Comparison of ENCODE assay signal across 22 mouse cellular contexts in genomic region chr5:64527962-64528361, GRCm38 (mm10).
DNase-seq lines count a peak whose midpoint lies in the region; ATAC-seq lines count a peak whose summit lies in the region.
"Had no signal": no experiment of that assay in that cellular context is flagged by ENCODE, and none has a peak within 500 bp of the region (broad histone marks: within the 10 kb centered on the region; RNA-seq: fewer than 3 reads in every experiment).

No protein-coding gene starts in this region.

- DNase-seq in embryonic facial prominence, embryonic 14.5 days (ENCODE audit: low spot score): peak; percentile 45
- DNase-seq in embryonic facial prominence, embryonic 10.5 days (ENCODE audit: low spot score): no peak
- DNase-seq in layer of hippocampus, adult 11-12 months (ENCODE audit: low spot score): peak; percentile 34
- no peak for DNase-seq in layer of hippocampus, postnatal 10 days (ENCODE audit: low spot score in 2 of 2)
- DNase-seq in brain, adult 2 months (ENCODE audit: low read depth, low spot score): peak; percentile 43
- no peak for DNase-seq in urinary bladder, postnatal 10 days (ENCODE audit: low spot score)
- no peak for DNase-seq in liver, embryonic 11.5 days (ENCODE audit: low spot score)
- DNase-seq: adrenal gland, adult 8-10 months; cerebellum, adult 11 months; cerebellum, adult 8-10 months; cerebellum, postnatal 14 days; embryo, embryonic 11 days; gastrocnemius, postnatal 36 days; heart, adult 18-20 months; heart, postnatal 14 days; kidney, adult 11 months had no signal

- no peak overlapping the region for H3K4me2 ChIP-seq in embryonic facial prominence, embryonic 14.5 days (ENCODE audit: low read depth, low read length)
- H3K4me2 ChIP-seq in liver, embryonic 11.5 days: no peak overlapping the region
- H3K4me2 ChIP-seq: embryonic facial prominence, embryonic 12.5 days; forebrain, embryonic 15.5 days; heart, embryonic 11.5 days; heart, embryonic 15.5 days; hindbrain, embryonic 13.5 days had no signal

- no peak overlapping the region for H3K4me3 ChIP-seq in embryonic facial prominence, embryonic 14.5 days (ENCODE audit: low read depth, low read length)
- H3K4me3 ChIP-seq in embryonic facial prominence, embryonic 10.5 days: no peak overlapping the region
- no peak overlapping the region for H3K4me3 ChIP-seq in liver, embryonic 11.5 days (ENCODE audit: low read depth, low read length)
- H3K4me3 ChIP-seq: embryonic facial prominence, embryonic 12.5 days; forebrain, embryonic 15.5 days; heart, embryonic 15.5 days; hindbrain, embryonic 13.5 days had no signal

- H3K4me1 ChIP-seq in embryonic facial prominence, embryonic 14.5 days (ENCODE audit: control insufficient read depth, insufficient read depth, low read length): no peaks in the 10 kb centered on the region
- no peaks in the 10 kb centered on the region for H3K4me1 ChIP-seq in embryonic facial prominence, embryonic 10.5 days
- H3K4me1 ChIP-seq in liver, embryonic 11.5 days (replicated peaks; ENCODE audit: control insufficient read depth, insufficient read depth, low read length): no peaks in the 10 kb centered on the region
- H3K4me1 ChIP-seq: embryonic facial prominence, embryonic 12.5 days; forebrain, embryonic 15.5 days; heart, embryonic 15.5 days; hindbrain, embryonic 13.5 days had no signal

- no peaks in the 10 kb centered on the region for H3K27me3 ChIP-seq in embryonic facial prominence, embryonic 14.5 days (replicated peaks; ENCODE audit: control insufficient read depth, insufficient read depth, low read length)
- no peaks in the 10 kb centered on the region for H3K27me3 ChIP-seq in embryonic facial prominence, embryonic 10.5 days (replicated peaks; ENCODE audit: low read depth, poor library complexity, severe bottlenecking)
- H3K27me3 ChIP-seq in liver, embryonic 11.5 days (replicated peaks; ENCODE audit: control insufficient read depth, insufficient read depth, low read length): no peaks in the 10 kb centered on the region
- H3K27me3 ChIP-seq: embryonic facial prominence, embryonic 12.5 days; forebrain, embryonic 15.5 days; heart, embryonic 15.5 days; hindbrain, embryonic 13.5 days had no signal

- no peaks in the 10 kb centered on the region for H3K36me3 ChIP-seq in embryonic facial prominence, embryonic 14.5 days (ENCODE audit: control insufficient read depth, insufficient read depth, low read length)
- no peaks in the 10 kb centered on the region for H3K36me3 ChIP-seq in embryonic facial prominence, embryonic 10.5 days (replicated peaks)
- H3K36me3 ChIP-seq in liver, embryonic 11.5 days (ENCODE audit: control insufficient read depth, insufficient read depth, low read length): no peaks in the 10 kb centered on the region
- H3K36me3 ChIP-seq: embryonic facial prominence, embryonic 12.5 days; forebrain, embryonic 15.5 days; heart, embryonic 15.5 days; hindbrain, embryonic 13.5 days had no signal

- no peak overlapping the region for H3K27ac ChIP-seq in embryonic facial prominence, embryonic 14.5 days (replicated peaks; ENCODE audit: low read depth, low read length)
- H3K27ac ChIP-seq in embryonic facial prominence, embryonic 10.5 days (replicated peaks): no peak overlapping the region
- no peak overlapping the region for H3K27ac ChIP-seq in liver, embryonic 11.5 days (ENCODE audit: low read depth, low read length)
- H3K27ac ChIP-seq: embryonic facial prominence, embryonic 12.5 days; forebrain, embryonic 15.5 days; heart, embryonic 15.5 days; hindbrain, embryonic 13.5 days; hindbrain, postnatal 0 days had no signal

- 0 out of 2 replicates have a peak, but pooled peaks cover 2% of the 10 kb centered on the region for H3K9me3 ChIP-seq in embryonic facial prominence, embryonic 14.5 days (ENCODE audit: control insufficient read depth, low read length)
- 0 out of 2 replicates have a peak, but pooled peaks cover 4% of the 10 kb centered on the region for H3K9me3 ChIP-seq in embryonic facial prominence, embryonic 10.5 days
- no peaks in the 10 kb centered on the region for H3K9me3 ChIP-seq in liver, embryonic 11.5 days (ENCODE audit: control insufficient read depth, low read length)
- H3K9me3 ChIP-seq: embryonic facial prominence, embryonic 12.5 days; forebrain, embryonic 15.5 days; heart, embryonic 15.5 days; hindbrain, embryonic 13.5 days had no signal

- ATAC-seq in embryonic facial prominence, embryonic 14.5 days (ENCODE audit: low read depth): no peak
- ATAC-seq in liver, embryonic 11.5 days (replicated peaks; ENCODE audit: low FRiP score): no peak
- ATAC-seq: forebrain, embryonic 15.5 days; hindbrain, postnatal 0 days had no signal

- H3K9ac ChIP-seq in embryonic facial prominence, embryonic 14.5 days (ENCODE audit: low read depth, low read length): no peak overlapping the region
- H3K9ac ChIP-seq in liver, embryonic 11.5 days (ENCODE audit: low read depth, low read length): no peak overlapping the region
- H3K9ac ChIP-seq: embryonic facial prominence, embryonic 12.5 days; forebrain, embryonic 15.5 days; heart, embryonic 15.5 days; hindbrain, embryonic 13.5 days had no signal

- WGBS in embryonic facial prominence, embryonic 14.5 days: 72% methylated on average over 3 of the region's 3 CpGs
- 85% methylated on average over 3 of the region's 3 CpGs for WGBS in embryonic facial prominence, embryonic 10.5 days
- WGBS in liver, embryonic 11.5 days: 73% methylated on average over 3 of the region's 3 CpGs

Comparison
In these comparisons a context has a peak if more than half of its experiments do, and no peak if none do; other contexts are left out.
1. DNase-seq: peak in embryonic facial prominence, embryonic 14.5 days (single experiment), layer of hippocampus, adult 11-12 months (single experiment) and brain, adult 2 months (single experiment); none in embryonic facial prominence, embryonic 10.5 days (single experiment), layer of hippocampus, postnatal 10 days (0 of 2), urinary bladder, postnatal 10 days (single experiment) and liver, embryonic 11.5 days (single experiment).